Mouse (Mus musculus): ENCODE measurements around the gene Prkaa2. TPM values are rescaled to one million over a fixed set of nuclear protein-coding genes. Genes with fewer than 3 reads are reported as not detected.

Gene Prkaa2
- polyA plus RNA-seq, 1 experiment from 2014 or later = 5.0 TPM

DNA sequence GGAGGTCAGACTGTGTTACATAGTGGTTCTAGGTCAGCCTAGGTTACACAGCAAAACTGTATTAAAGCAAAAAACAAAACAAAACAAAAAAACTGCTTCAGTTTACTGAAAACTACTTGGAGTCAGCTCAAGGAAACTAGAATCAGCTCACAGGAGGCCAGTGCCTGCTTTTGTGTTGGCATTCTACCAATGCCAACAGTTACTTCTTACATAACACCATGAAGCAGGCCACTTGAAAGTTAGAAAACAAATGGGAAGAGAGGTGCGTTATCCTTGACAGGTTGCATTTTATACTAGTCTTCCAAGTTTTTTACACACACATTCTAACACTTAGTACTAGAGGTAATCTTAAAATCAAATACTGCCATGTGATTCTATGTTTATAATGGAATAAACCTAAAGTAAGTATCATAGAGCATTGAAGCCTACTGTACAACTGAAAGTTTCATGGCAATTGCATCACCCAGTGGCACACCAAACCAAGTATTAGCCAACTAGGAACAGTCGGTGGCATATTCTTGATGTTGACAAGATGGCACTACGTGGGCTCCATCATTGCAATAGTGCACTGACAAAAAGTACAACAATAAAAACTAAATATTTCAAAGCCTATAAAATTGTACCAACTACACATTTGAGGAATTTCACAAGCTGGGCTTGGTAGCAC lies 37.8 kb downstream of the Prkaa2 start:
- no peak overlapping the region for H3K4me3 ChIP-seq (ENCODE audit: low read depth, low read length)
- H3K4me2 ChIP-seq (replicated peaks; ENCODE audit: low read depth, low read length) = no peak overlapping the region
- H3K9ac ChIP-seq (ENCODE audit: low read depth, low read length) = no peak overlapping the region
- no peaks in the 10 kb centered on the region for H3K27me3 ChIP-seq (ENCODE audit: control insufficient read depth, insufficient read depth, low read length)
- no peaks in the 10 kb centered on the region for H3K36me3 ChIP-seq (ENCODE audit: control insufficient read depth, insufficient read depth, low read length)
- H3K9me3 ChIP-seq (ENCODE audit: control insufficient read depth, low read length) = no peaks in the 10 kb centered on the region
- no peaks in the 10 kb centered on the region for H3K4me1 ChIP-seq (replicated peaks; ENCODE audit: control insufficient read depth, insufficient read depth, low read length)
- ATAC-seq (ENCODE audit: low FRiP score) (no peak), DNase-seq (ENCODE audit: low spot score) (no peak)
- H3K27ac ChIP-seq (ENCODE audit: low read depth, low read length) = no peak overlapping the region
- WGBS = 96% methylated on average over 3 of the region's 3 CpGs

DNA sequence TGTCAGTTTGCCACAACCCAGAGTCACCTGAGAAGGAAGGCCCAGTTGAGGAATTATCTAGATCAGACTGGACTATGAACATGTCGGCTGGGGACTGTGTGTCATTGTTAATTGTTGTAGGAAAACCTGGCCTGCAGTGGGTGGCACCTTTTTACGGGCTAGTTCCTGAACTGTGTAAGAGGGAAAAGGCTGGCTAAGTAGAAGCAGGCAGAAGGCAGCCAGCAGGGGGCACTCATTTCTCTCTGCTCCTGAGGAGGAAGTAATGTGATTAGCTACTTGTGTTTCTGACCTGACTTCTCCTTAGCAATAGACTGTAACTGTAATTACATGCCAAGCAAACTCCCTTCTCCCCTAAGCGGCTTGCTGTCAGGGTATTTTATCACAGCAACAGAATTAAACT lies 38.7 kb downstream of the Prkaa2 start:
- Histone ChIP-seq H3K36me3 (ENCODE audit: control insufficient read depth, insufficient read depth, low read length) (no peaks in the 10 kb centered on the region), H3K4me2 (replicated peaks; ENCODE audit: low read depth, low read length) (no peak overlapping the region), H3K4me3 (ENCODE audit: low read depth, low read length) (no peak overlapping the region), H3K4me1 (replicated peaks; ENCODE audit: control insufficient read depth, insufficient read depth, low read length) (no peaks in the 10 kb centered on the region), H3K9me3 (ENCODE audit: control insufficient read depth, low read length) (no peaks in the 10 kb centered on the region), H3K9ac (ENCODE audit: low read depth, low read length) (no peak overlapping the region), H3K27ac (ENCODE audit: low read depth, low read length) (no peak overlapping the region), H3K27me3 (ENCODE audit: control insufficient read depth, insufficient read depth, low read length) (no peaks in the 10 kb centered on the region)
- DNase-seq (ENCODE audit: low spot score) (peak; percentile 76), ATAC-seq (ENCODE audit: low FRiP score) (no peak)
- 47% methylated on average over 3 of the region's 3 CpGs for WGBS

DNA sequence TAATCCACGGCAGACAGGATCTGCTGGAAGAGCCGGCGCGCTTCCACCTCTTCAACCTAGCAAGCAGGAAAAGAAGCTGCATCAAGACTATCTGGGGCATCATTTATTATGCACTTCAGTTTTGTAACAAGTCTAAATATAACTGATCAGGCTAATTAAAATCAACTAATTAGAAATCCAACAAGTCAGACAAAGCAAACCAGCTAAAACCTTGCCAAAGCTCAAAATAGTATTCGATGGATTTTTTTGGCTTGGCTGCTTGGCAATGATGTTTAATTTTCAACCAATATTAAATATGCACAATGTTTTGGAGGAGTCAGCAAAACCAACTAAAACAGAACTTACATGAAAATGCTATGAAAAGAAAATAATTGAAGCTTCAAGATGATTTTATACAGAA lies 58.4 kb downstream of the Prkaa2 start:
- no peak overlapping the region for H3K4me3 ChIP-seq (ENCODE audit: low read depth, low read length)
- ATAC-seq (ENCODE audit: low FRiP score) (no peak), DNase-seq (ENCODE audit: low spot score) (no peak)
- H3K27me3 ChIP-seq (ENCODE audit: control insufficient read depth, insufficient read depth, low read length) = no peaks in the 10 kb centered on the region
- H3K4me1 ChIP-seq (replicated peaks; ENCODE audit: control insufficient read depth, insufficient read depth, low read length) = no peaks in the 10 kb centered on the region
- H3K27ac ChIP-seq (ENCODE audit: low read depth, low read length) = no peak overlapping the region
- 91% methylated on average over 5 of the region's 5 CpGs for WGBS
- H3K9ac ChIP-seq (ENCODE audit: low read depth, low read length) = no peak overlapping the region
- H3K9me3 ChIP-seq (ENCODE audit: control insufficient read depth, low read length) = no peaks in the 10 kb centered on the region
- H3K36me3 ChIP-seq (ENCODE audit: control insufficient read depth, insufficient read depth, low read length) = no peaks in the 10 kb centered on the region
- H3K4me2 ChIP-seq (replicated peaks; ENCODE audit: low read depth, low read length) = no peak overlapping the region

DNA sequence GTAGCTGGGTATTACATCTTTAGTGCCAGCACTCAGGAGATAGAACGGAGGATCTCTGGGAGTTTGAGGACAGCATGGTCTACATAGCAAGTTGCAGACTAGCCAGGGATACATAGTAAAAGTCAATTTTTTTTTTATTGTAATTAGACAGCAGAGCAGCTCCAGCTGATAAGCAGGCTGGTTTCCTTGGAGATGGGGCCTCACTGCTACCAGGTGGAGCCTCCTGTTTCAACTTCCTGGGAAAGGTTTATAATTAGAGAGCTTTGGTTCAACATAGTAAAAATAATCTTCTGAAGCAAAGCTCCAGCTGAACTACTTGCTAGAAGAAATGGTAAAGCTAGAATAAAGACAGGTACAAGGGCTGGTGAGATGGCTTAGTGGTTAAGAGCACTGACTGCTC lies 59.6 kb downstream of the Prkaa2 start:
- H3K4me2 ChIP-seq (replicated peaks; ENCODE audit: low read depth, low read length) = no peak overlapping the region
- no peak overlapping the region for H3K4me3 ChIP-seq (ENCODE audit: low read depth, low read length)
- H3K27me3 ChIP-seq (ENCODE audit: control insufficient read depth, insufficient read depth, low read length) = no peaks in the 10 kb centered on the region
- no peak overlapping the region for H3K27ac ChIP-seq (ENCODE audit: low read depth, low read length)
- no peaks in the 10 kb centered on the region for H3K36me3 ChIP-seq (ENCODE audit: control insufficient read depth, insufficient read depth, low read length)
- H3K9me3 ChIP-seq (ENCODE audit: control insufficient read depth, low read length) = no peaks in the 10 kb centered on the region
- no peak for DNase-seq (ENCODE audit: low spot score)
- no peaks in the 10 kb centered on the region for H3K4me1 ChIP-seq (replicated peaks; ENCODE audit: control insufficient read depth, insufficient read depth, low read length)
- WGBS = 90% methylated on average over 1 of the region's 1 CpGs
- H3K9ac ChIP-seq (ENCODE audit: low read depth, low read length) = no peak overlapping the region
- no peak for ATAC-seq (ENCODE audit: low FRiP score)

DNA sequence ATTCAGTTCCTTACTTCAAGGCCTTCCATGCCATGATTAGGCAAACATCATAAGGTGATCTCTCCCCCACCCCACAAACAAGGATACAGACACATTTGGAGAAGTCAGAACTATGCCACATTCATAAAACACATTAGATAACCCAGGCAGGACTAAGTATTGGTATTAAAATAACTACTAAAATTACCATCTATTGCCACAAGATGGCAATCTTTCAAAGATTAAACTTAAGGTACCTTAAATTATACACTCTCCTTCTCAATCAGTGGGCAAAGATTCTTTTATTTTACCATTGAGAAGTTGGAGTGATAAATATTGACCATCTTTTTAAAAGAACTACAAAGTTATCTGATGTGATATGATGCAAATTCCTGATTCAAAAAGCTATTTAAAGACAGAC lies 75.4 kb downstream of the Prkaa2 start:
- Histone ChIP-seq H3K4me1 (replicated peaks; ENCODE audit: control insufficient read depth, insufficient read depth, low read length) (no peaks in the 10 kb centered on the region), H3K27ac (ENCODE audit: low read depth, low read length) (no peak overlapping the region), H3K4me2 (replicated peaks; ENCODE audit: low read depth, low read length) (no peak overlapping the region), H3K9me3 (ENCODE audit: control insufficient read depth, low read length) (no peaks in the 10 kb centered on the region), H3K27me3 (ENCODE audit: control insufficient read depth, insufficient read depth, low read length) (no peaks in the 10 kb centered on the region), H3K4me3 (ENCODE audit: low read depth, low read length) (no peak overlapping the region), H3K36me3 (ENCODE audit: control insufficient read depth, insufficient read depth, low read length) (no peaks in the 10 kb centered on the region), H3K9ac (ENCODE audit: low read depth, low read length) (no peak overlapping the region)
- DNase-seq (ENCODE audit: low spot score) (peak; percentile 18), ATAC-seq (ENCODE audit: low FRiP score) (no peak)

DNA sequence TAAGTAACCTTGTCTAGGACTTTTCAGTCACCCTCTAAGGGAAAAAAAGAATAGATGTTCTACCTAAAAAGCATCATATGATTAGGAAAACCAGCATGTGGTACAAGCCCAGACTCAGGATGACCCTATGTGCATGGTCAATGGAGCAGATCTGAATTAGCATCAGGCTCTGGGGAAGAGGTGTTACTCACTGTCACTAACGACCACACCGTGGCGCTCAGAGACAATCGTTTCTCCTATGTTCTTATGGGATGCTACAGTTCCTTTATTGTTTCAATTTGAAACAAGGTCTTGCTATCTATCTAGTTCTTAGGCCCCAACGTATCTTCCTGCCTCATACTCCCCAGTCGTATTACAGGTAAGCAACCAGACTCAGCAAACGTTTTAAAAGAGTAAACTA lies 76.5 kb downstream of the Prkaa2 start:
- H3K9me3 ChIP-seq (ENCODE audit: control insufficient read depth, low read length) = no peaks in the 10 kb centered on the region
- 51% methylated on average over 7 of the region's 7 CpGs for WGBS
- H3K9ac ChIP-seq (ENCODE audit: low read depth, low read length) = no peak overlapping the region
- DNase-seq (ENCODE audit: low spot score) (peak; percentile 25), ATAC-seq (ENCODE audit: low FRiP score) (no peak)
- H3K36me3 ChIP-seq (ENCODE audit: control insufficient read depth, insufficient read depth, low read length) = no peaks in the 10 kb centered on the region
- H3K27ac ChIP-seq (ENCODE audit: low read depth, low read length) = no peak overlapping the region
- H3K4me3 ChIP-seq (ENCODE audit: low read depth, low read length) = no peak overlapping the region
- H3K4me2 ChIP-seq (replicated peaks; ENCODE audit: low read depth, low read length) = no peak overlapping the region
- H3K27me3 ChIP-seq (ENCODE audit: control insufficient read depth, insufficient read depth, low read length) = no peaks in the 10 kb centered on the region
- no peaks in the 10 kb centered on the region for H3K4me1 ChIP-seq (replicated peaks; ENCODE audit: control insufficient read depth, insufficient read depth, low read length)

DNA sequence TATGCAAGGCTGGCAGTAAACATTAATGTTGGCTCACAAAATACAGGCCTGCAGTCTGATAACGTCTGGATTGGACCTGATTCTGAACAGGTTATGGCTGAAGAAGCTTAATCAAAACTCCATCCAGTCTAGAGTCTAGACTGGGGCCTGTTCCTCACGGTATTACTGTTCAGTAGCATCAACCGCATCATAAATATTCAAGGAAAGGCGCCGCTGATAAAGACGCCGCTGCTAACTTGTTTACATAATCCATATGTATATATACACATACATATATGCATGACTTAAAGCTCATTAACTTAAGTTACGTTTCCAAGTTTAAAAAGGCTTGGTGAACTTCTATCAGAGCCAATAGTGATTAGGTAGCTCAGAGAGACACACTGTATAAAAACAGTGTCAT lies 78.6 kb downstream of the Prkaa2 start:
- H3K27me3 ChIP-seq (ENCODE audit: control insufficient read depth, insufficient read depth, low read length) = no peaks in the 10 kb centered on the region
- H3K36me3 ChIP-seq (ENCODE audit: control insufficient read depth, insufficient read depth, low read length) = no peaks in the 10 kb centered on the region
- no peak for DNase-seq (ENCODE audit: low spot score)
- no peak overlapping the region for H3K27ac ChIP-seq (ENCODE audit: low read depth, low read length)
- ATAC-seq (ENCODE audit: low FRiP score) = no peak
- no peak overlapping the region for H3K4me3 ChIP-seq (ENCODE audit: low read depth, low read length)
- 82% methylated on average over 8 of the region's 8 CpGs for WGBS
- no peak overlapping the region for H3K4me2 ChIP-seq (replicated peaks; ENCODE audit: low read depth, low read length)
- no peaks in the 10 kb centered on the region for H3K9me3 ChIP-seq (ENCODE audit: control insufficient read depth, low read length)
- no peak overlapping the region for H3K9ac ChIP-seq (ENCODE audit: low read depth, low read length)
- no peaks in the 10 kb centered on the region for H3K4me1 ChIP-seq (replicated peaks; ENCODE audit: control insufficient read depth, insufficient read depth, low read length)

DNA sequence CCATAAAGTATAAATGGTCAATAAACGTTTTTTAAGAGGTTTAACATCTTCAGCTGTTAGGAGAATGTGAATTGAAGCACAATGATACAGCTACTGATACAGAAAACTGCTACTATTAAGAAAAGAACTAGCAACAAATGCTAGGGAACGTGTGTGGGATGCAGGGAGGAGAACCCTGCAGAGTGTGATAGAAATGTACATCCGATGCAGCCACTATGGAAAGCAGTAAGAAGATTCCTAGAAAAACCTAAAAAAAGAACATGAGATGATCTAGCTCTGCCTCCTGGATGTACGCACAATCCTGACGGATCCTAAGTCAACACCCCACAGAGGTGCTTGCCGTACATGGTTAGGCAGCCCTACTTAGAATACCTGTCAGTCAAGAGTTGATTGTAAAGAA lies 82.4 kb downstream of the Prkaa2 start:
- H3K4me1 ChIP-seq (replicated peaks; ENCODE audit: control insufficient read depth, insufficient read depth, low read length) = no peaks in the 10 kb centered on the region
- WGBS = 75% methylated on average over 6 of the region's 6 CpGs
- no peak overlapping the region for H3K27ac ChIP-seq (ENCODE audit: low read depth, low read length)
- DNase-seq (ENCODE audit: low spot score) (no peak), ATAC-seq (ENCODE audit: low FRiP score) (no peak)
- H3K9ac ChIP-seq (ENCODE audit: low read depth, low read length) = no peak overlapping the region
- H3K4me3 ChIP-seq (ENCODE audit: low read depth, low read length) = no peak overlapping the region
- no peaks in the 10 kb centered on the region for H3K9me3 ChIP-seq (ENCODE audit: control insufficient read depth, low read length)
- H3K27me3 ChIP-seq (ENCODE audit: control insufficient read depth, insufficient read depth, low read length) = no peaks in the 10 kb centered on the region
- no peaks in the 10 kb centered on the region for H3K36me3 ChIP-seq (ENCODE audit: control insufficient read depth, insufficient read depth, low read length)
- no peak overlapping the region for H3K4me2 ChIP-seq (replicated peaks; ENCODE audit: low read depth, low read length)

DNA sequence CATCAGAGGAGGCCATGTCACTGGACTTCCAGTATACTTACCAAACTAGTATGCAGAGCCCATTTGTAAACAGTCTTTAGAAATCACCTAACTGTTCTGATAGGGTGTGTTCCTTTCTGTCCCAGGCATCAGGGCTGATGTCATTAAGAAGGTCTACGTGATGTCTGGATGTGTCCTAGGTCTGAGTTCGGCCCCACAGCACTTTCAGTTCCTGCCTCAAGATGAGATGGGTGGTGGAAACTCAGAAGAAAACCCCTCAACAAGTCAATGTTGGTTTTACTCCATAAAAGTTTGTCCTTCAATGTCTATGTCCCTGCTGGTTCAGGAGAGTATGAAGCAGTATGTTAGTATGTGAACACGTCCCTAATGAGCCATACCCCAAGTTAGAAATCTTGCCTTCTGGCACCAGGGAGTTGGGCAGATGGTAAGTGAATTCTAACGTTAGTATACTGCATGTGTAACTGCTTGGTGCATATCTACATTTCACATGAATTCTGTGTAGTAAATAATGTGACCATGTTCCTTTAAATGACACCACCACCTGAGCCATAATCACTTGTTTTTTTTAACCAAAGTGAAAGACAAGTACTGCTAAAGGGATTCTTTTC lies 93.6 kb downstream of the Prkaa2 start:
- Histone ChIP-seq H3K4me2 (replicated peaks; ENCODE audit: low read depth, low read length) (no peak overlapping the region), H3K36me3 (ENCODE audit: control insufficient read depth, insufficient read depth, low read length) (no peaks in the 10 kb centered on the region), H3K27ac (ENCODE audit: low read depth, low read length) (no peak overlapping the region), H3K4me3 (ENCODE audit: low read depth, low read length) (no peak overlapping the region), H3K9ac (ENCODE audit: low read depth, low read length) (no peak overlapping the region), H3K27me3 (ENCODE audit: control insufficient read depth, insufficient read depth, low read length) (no peaks in the 10 kb centered on the region), H3K4me1 (replicated peaks; ENCODE audit: control insufficient read depth, insufficient read depth, low read length) (no peaks in the 10 kb centered on the region), H3K9me3 (ENCODE audit: control insufficient read depth, low read length) (no peaks in the 10 kb centered on the region)
- DNase-seq (ENCODE audit: low spot score) = no peak
- WGBS = 82% methylated on average over 4 of the region's 4 CpGs
- ATAC-seq (ENCODE audit: low FRiP score) = no peak
